Mouse (Mus musculus): Measurements from ENCODE around the gene Ap3b1. TPM values are rescaled to one million over a fixed set of nuclear protein-coding genes. Genes with fewer than 3 reads are reported as not detected.

The Ap3b1 gene
- polyA plus RNA-seq, 1 experiment from 2014 or later, result 39.0 TPM

- H3K9ac ChIP-seq (ENCODE audit: low read length), result no peak overlapping the region
- DNase-seq (ENCODE audit: low spot score, missing footprints) (no peak), ATAC-seq (ENCODE audit: low FRiP score) (no peak)
- H3K27me3 ChIP-seq (ENCODE audit: control insufficient read depth, insufficient read depth, low read length), result no peaks in the 10 kb centered on the region
- no peaks in the 10 kb centered on the region for H3K4me1 ChIP-seq (ENCODE audit: control insufficient read depth, insufficient read depth, low read length)
- H3K36me3 ChIP-seq (ENCODE audit: control insufficient read depth, insufficient read depth, low read length), result no peaks in the 10 kb centered on the region
- WGBS, result 93% methylated on average over 2 of the region's 2 CpGs
- no peak overlapping the region for H3K4me2 ChIP-seq
- H3K9me3 ChIP-seq (ENCODE audit: control insufficient read depth, low read length), result no peaks in the 10 kb centered on the region
- H3K27ac ChIP-seq (ENCODE audit: low read depth, low read length), result no peak overlapping the region
- H3K4me3 ChIP-seq (ENCODE audit: low read depth, low read length), result no peak overlapping the region
Measured at GRCm38 (mm10) chr13:94429567-94429966, 70.8 kb downstream of the Ap3b1 start.

GRCm38 (mm10) chr13:94439386-94439785 is 80.6 kb downstream of the Ap3b1 start:
- Histone ChIP-seq H3K4me2 (no peak overlapping the region), H3K4me3 (ENCODE audit: low read depth, low read length) (no peak overlapping the region), H3K36me3 (ENCODE audit: control insufficient read depth, insufficient read depth, low read length) (no peaks in the 10 kb centered on the region), H3K9ac (ENCODE audit: low read length) (no peak overlapping the region), H3K27me3 (ENCODE audit: control insufficient read depth, insufficient read depth, low read length) (no peaks in the 10 kb centered on the region), H3K9me3 (ENCODE audit: control insufficient read depth, low read length) (no peaks in the 10 kb centered on the region), H3K27ac (ENCODE audit: low read depth, low read length) (no peak overlapping the region), H3K4me1 (ENCODE audit: control insufficient read depth, insufficient read depth, low read length) (no peaks in the 10 kb centered on the region)
- DNase-seq (ENCODE audit: low spot score, missing footprints) (no peak), ATAC-seq (ENCODE audit: low FRiP score) (no peak)
- 92% methylated on average over 5 of the region's 5 CpGs for WGBS

- DNase-seq (ENCODE audit: low spot score, missing footprints), result no peak
- Histone ChIP-seq H3K36me3 (ENCODE audit: control insufficient read depth, insufficient read depth, low read length) (no peaks in the 10 kb centered on the region), H3K9me3 (ENCODE audit: control insufficient read depth, low read length) (no peaks in the 10 kb centered on the region), H3K27ac (ENCODE audit: low read depth, low read length) (no peak overlapping the region), H3K4me1 (ENCODE audit: control insufficient read depth, insufficient read depth, low read length) (no peaks in the 10 kb centered on the region), H3K9ac (ENCODE audit: low read length) (no peak overlapping the region), H3K4me3 (ENCODE audit: low read depth, low read length) (no peak overlapping the region), H3K4me2 (no peak overlapping the region), H3K27me3 (ENCODE audit: control insufficient read depth, insufficient read depth, low read length) (no peaks in the 10 kb centered on the region)
- ATAC-seq (ENCODE audit: low FRiP score), result no peak
- 88% methylated on average over 4 of the region's 4 CpGs for WGBS
Measured at GRCm38 (mm10) chr13:94441199-94441598, 82.4 kb downstream of the Ap3b1 start.

GRCm38 (mm10) chr13:94443411-94443810 is 84.7 kb downstream of the Ap3b1 start:
- Histone ChIP-seq H3K27ac (ENCODE audit: low read depth, low read length) (no peak overlapping the region), H3K27me3 (ENCODE audit: control insufficient read depth, insufficient read depth, low read length) (no peaks in the 10 kb centered on the region), H3K36me3 (ENCODE audit: control insufficient read depth, insufficient read depth, low read length) (no peaks in the 10 kb centered on the region), H3K9me3 (ENCODE audit: control insufficient read depth, low read length) (no peaks in the 10 kb centered on the region), H3K9ac (ENCODE audit: low read length) (no peak overlapping the region), H3K4me3 (ENCODE audit: low read depth, low read length) (no peak overlapping the region), H3K4me2 (no peak overlapping the region), H3K4me1 (ENCODE audit: control insufficient read depth, insufficient read depth, low read length) (no peaks in the 10 kb centered on the region)
- no peak for ATAC-seq (ENCODE audit: low FRiP score)
- DNase-seq (ENCODE audit: low spot score, missing footprints), result no peak
- WGBS, result 90% methylated on average over 3 of the region's 3 CpGs

DNA sequence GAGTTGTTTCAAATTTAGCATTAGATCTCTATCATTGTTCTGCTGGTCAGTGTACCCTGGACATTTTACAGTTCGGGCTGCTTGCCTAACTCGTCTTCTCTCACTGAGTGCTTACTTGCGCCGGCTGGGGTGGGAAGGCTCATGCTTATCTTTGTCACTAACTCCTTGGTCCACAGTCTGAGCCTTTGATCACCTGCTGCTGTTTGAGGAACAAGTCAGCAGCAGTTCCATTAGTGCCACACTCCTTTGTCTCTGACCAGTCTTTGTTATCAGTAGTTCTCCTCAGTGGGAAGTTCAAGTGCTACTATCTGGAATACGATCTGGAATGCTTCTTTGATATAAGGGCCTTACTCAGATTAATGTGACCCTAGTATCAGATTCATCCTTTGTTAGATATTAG is 86.3 kb downstream of the Ap3b1 start:
- ATAC-seq (ENCODE audit: low FRiP score), result no peak
- Histone ChIP-seq H3K36me3 (ENCODE audit: control insufficient read depth, insufficient read depth, low read length) (no peaks in the 10 kb centered on the region), H3K4me1 (ENCODE audit: control insufficient read depth, insufficient read depth, low read length) (no peaks in the 10 kb centered on the region), H3K4me3 (ENCODE audit: low read depth, low read length) (no peak overlapping the region), H3K27ac (ENCODE audit: low read depth, low read length) (no peak overlapping the region), H3K27me3 (ENCODE audit: control insufficient read depth, insufficient read depth, low read length) (no peaks in the 10 kb centered on the region), H3K9ac (ENCODE audit: low read length) (no peak overlapping the region), H3K4me2 (no peak overlapping the region), H3K9me3 (ENCODE audit: control insufficient read depth, low read length) (no peaks in the 10 kb centered on the region)
- 90% methylated on average over 5 of the region's 5 CpGs for WGBS
- no peak for DNase-seq (ENCODE audit: low spot score, missing footprints)

- no peaks in the 10 kb centered on the region for H3K27me3 ChIP-seq (ENCODE audit: control insufficient read depth, insufficient read depth, low read length)
- no peaks in the 10 kb centered on the region for H3K9me3 ChIP-seq (ENCODE audit: control insufficient read depth, low read length)
- no peak overlapping the region for H3K27ac ChIP-seq (ENCODE audit: low read depth, low read length)
- H3K4me1 ChIP-seq (ENCODE audit: control insufficient read depth, insufficient read depth, low read length), result no peaks in the 10 kb centered on the region
- H3K4me2 ChIP-seq, result no peak overlapping the region
- DNase-seq (ENCODE audit: low spot score, missing footprints), result no peak
- ATAC-seq (ENCODE audit: low FRiP score), result no peak
- no peak overlapping the region for H3K9ac ChIP-seq (ENCODE audit: low read length)
- H3K4me3 ChIP-seq (ENCODE audit: low read depth, low read length), result no peak overlapping the region
- H3K36me3 ChIP-seq (ENCODE audit: control insufficient read depth, insufficient read depth, low read length), result no peaks in the 10 kb centered on the region
- WGBS, result 75% methylated on average over 4 of the region's 4 CpGs
Measured at GRCm38 (mm10) chr13:94447003-94447402, 88.2 kb downstream of the Ap3b1 start.

DNA sequence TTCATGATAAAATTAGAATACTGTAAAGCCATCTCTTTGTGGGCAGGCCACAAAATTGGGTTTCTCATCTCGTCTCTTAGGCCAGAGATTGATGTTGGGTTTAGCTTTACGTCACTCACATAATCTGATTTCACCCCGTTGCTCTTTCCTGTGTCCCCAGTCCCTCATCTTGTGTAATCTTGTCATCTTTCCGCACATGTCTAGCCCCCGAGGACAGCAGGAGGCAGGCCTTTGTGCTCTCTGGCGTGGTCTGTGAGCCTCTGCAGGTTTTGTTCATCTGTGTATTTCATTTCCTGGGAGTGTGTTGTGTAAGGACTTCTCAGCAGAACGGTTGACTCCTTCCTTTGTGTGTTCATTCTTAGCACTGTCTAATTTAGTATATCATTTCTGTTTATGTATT is 90.8 kb downstream of the Ap3b1 start:
- no peaks in the 10 kb centered on the region for H3K27me3 ChIP-seq (ENCODE audit: control insufficient read depth, insufficient read depth, low read length)
- 68% methylated on average over 7 of the region's 7 CpGs for WGBS
- DNase-seq (ENCODE audit: low spot score, missing footprints) (no peak), ATAC-seq (ENCODE audit: low FRiP score) (no peak)
- H3K9ac ChIP-seq (ENCODE audit: low read length), result no peak overlapping the region
- H3K4me2 ChIP-seq, result no peak overlapping the region
- no peak overlapping the region for H3K27ac ChIP-seq (ENCODE audit: low read depth, low read length)
- H3K4me1 ChIP-seq (ENCODE audit: control insufficient read depth, insufficient read depth, low read length), result no peaks in the 10 kb centered on the region
- no peak overlapping the region for H3K4me3 ChIP-seq (ENCODE audit: low read depth, low read length)
- no peaks in the 10 kb centered on the region; the same call in 1 of the 2 replicates for H3K36me3 ChIP-seq (ENCODE audit: control insufficient read depth, insufficient read depth, low read length)
- no peaks in the 10 kb centered on the region for H3K9me3 ChIP-seq (ENCODE audit: control insufficient read depth, low read length)

- WGBS, result 52% methylated on average over 6 of the region's 6 CpGs
- peak; percentile 89 for DNase-seq (ENCODE audit: low spot score, missing footprints)
- ATAC-seq (ENCODE audit: low FRiP score), result no peak
Measured at GRCm38 (mm10) chr13:94451229-94451628, 92.5 kb downstream of the Ap3b1 start.

DNA sequence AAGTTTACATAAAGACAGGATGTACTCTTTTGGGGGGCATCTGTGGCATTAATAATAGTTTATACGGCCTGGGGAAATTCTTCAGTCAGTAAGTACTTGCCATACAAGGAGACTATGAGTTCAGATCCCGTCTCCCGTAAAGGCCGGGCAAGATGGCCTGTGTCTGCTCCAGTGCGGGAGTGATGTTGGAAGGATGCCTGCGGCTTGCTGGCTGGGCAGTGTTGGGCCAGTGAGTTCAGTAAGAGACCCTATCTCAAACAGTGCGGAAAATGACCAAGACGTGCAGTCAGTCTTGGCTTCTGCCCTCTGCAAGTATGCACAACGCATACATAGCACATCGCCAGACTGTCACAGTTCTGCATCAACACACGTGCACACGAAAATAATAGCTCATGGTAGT is 95.4 kb downstream of the Ap3b1 start:
- no peak for DNase-seq (ENCODE audit: low spot score, missing footprints)
- H3K4me2 ChIP-seq, result no peak overlapping the region
- no peak overlapping the region for H3K27ac ChIP-seq (ENCODE audit: low read depth, low read length)
- ATAC-seq (ENCODE audit: low FRiP score), result no peak
- WGBS, result 89% methylated on average over 12 of the region's 12 CpGs
- H3K9ac ChIP-seq (ENCODE audit: low read length), result no peak overlapping the region
- H3K27me3 ChIP-seq (ENCODE audit: control insufficient read depth, insufficient read depth, low read length), result no peaks in the 10 kb centered on the region
- no peak overlapping the region for H3K4me3 ChIP-seq (ENCODE audit: low read depth, low read length)
- no peaks in the 10 kb centered on the region for H3K4me1 ChIP-seq (ENCODE audit: control insufficient read depth, insufficient read depth, low read length)
- H3K9me3 ChIP-seq (ENCODE audit: control insufficient read depth, low read length), result no peaks in the 10 kb centered on the region
- H3K36me3 ChIP-seq (ENCODE audit: control insufficient read depth, insufficient read depth, low read length), result no peaks in the 10 kb centered on the region; the same call in 1 of the 2 replicates

More at GRCm38 (mm10) chr13:94451229-94451628, 92.5 kb downstream of the Ap3b1 start:
- Histone ChIP-seq H3K27ac (ENCODE audit: low read depth, low read length) (no peak overlapping the region), H3K9ac (ENCODE audit: low read length) (no peak overlapping the region), H3K4me3 (ENCODE audit: low read depth, low read length) (no peak overlapping the region), H3K27me3 (ENCODE audit: control insufficient read depth, insufficient read depth, low read length) (no peaks in the 10 kb centered on the region), H3K4me2 (no peak overlapping the region), H3K9me3 (ENCODE audit: control insufficient read depth, low read length) (no peaks in the 10 kb centered on the region), H3K4me1 (ENCODE audit: control insufficient read depth, insufficient read depth, low read length) (no peaks in the 10 kb centered on the region), H3K36me3 (ENCODE audit: control insufficient read depth, insufficient read depth, low read length) (no peaks in the 10 kb centered on the region; the same call in 1 of the 2 replicates)

DNA sequence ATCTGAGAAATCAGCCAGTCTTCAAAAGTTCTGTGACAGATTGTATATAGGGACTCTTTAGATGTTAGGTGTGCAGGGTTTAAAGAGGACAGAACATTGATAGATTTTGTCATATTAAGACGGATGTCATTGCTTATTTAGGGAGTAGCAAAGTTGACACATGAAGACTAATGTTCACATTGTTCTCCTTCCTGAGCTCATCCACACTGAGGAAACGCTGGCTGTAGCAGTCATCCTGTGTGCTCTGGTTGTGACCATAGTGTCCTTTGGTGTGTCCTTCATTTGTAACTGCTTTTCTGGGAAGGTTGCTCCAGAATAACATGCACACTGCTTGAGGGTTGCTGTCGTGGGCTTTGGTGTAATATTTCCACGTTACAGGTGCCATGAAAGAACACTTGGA is 100.4 kb downstream of the Ap3b1 start:
- Histone ChIP-seq H3K4me1 (ENCODE audit: control insufficient read depth, insufficient read depth, low read length) (no peaks in the 10 kb centered on the region), H3K9ac (ENCODE audit: low read length) (no peak overlapping the region), H3K27ac (ENCODE audit: low read depth, low read length) (no peak overlapping the region), H3K27me3 (ENCODE audit: control insufficient read depth, insufficient read depth, low read length) (no peaks in the 10 kb centered on the region), H3K4me3 (ENCODE audit: low read depth, low read length) (no peak overlapping the region), H3K36me3 (ENCODE audit: control insufficient read depth, insufficient read depth, low read length) (no peaks in the 10 kb centered on the region; the same call in 1 of the 2 replicates), H3K9me3 (ENCODE audit: control insufficient read depth, low read length) (no peaks in the 10 kb centered on the region), H3K4me2 (no peak overlapping the region)
- 88% methylated on average over 4 of the region's 4 CpGs for WGBS
- DNase-seq (ENCODE audit: low spot score, missing footprints) (no peak), ATAC-seq (ENCODE audit: low FRiP score) (no peak)
